Mouse (Mus musculus): ENCODE data around the gene Olfr70. TPM values are rescaled to one million over a fixed set of nuclear protein-coding genes. Genes with fewer than 3 reads are reported as not detected.
A peak's percentile ranks its signal among the peaks of the same experiment; 100 is the strongest.

The Olfr70 gene
- polyA plus RNA-seq, 1 experiment: not detected

GRCm38 (mm10) chr4:43703851-43704250 lies 3.2 kb upstream of the Olfr70 start:
- H3K27me3 ChIP-seq (ENCODE audit: control insufficient read depth, insufficient read depth, insufficient read length): peaks cover 67% of the 10 kb centered on the region
- H3ac ChIP-seq (ENCODE audit: control insufficient read depth, insufficient read length): no peak overlapping the region
- no peak overlapping the region for H3K4me3 ChIP-seq
- H3K4me2 ChIP-seq (ENCODE audit: low read depth): no peak overlapping the region
- TF ChIP-seq TCF12 (IDR thresholded peaks at IDR 0.05; ENCODE audit: insufficient read depth, poor library complexity, severe bottlenecking): no peak
- no peak for TF ChIP-seq SRF (IDR thresholded peaks at IDR 0.05; ENCODE audit: control insufficient read depth, insufficient read length, low read depth)
- no peak for TF ChIP-seq REST (IDR thresholded peaks at IDR 0.05; ENCODE audit: insufficient read depth, insufficient read length)
- no peak for TF ChIP-seq E2F4 (IDR thresholded peaks at IDR 0.05; ENCODE audit: insufficient read depth)
- no peak for TF ChIP-seq USF1 (IDR thresholded peaks at IDR 0.05; ENCODE audit: low read depth)
- TF ChIP-seq POLR2AphosphoS2 (IDR thresholded peaks at IDR 0.05; ENCODE audit: insufficient read length, low read depth): no peak
- TF ChIP-seq MYOD1 (IDR thresholded peaks at IDR 0.05; ENCODE audit: control insufficient read depth in 1 of 3, insufficient read length in 2 of 3, low read depth in 2 of 3): no peak
- TF ChIP-seq MAX (IDR thresholded peaks at IDR 0.05; ENCODE audit: low read depth): no peak
- TF ChIP-seq CEBPB (IDR thresholded peaks at IDR 0.05; ENCODE audit: insufficient read depth, poor library complexity, severe bottlenecking): no peak
- no peak for TF ChIP-seq MYOG (IDR thresholded peaks at IDR 0.05; ENCODE audit: control insufficient read depth in 1 of 3, insufficient read depth in 1 of 3, insufficient read length in 2 of 3, low read depth in 2 of 3)
- no peak for TF ChIP-seq TCF3 (IDR thresholded peaks at IDR 0.05; ENCODE audit: insufficient read length, low read depth)
- TF ChIP-seq POLR2A (IDR thresholded peaks at IDR 0.05; ENCODE audit: insufficient read length, low read depth): no peak
- no peaks in the 10 kb centered on the region for H3K36me3 ChIP-seq (ENCODE audit: control insufficient read depth, insufficient read depth)
- no peaks in the 10 kb centered on the region for H3K79me2 ChIP-seq (ENCODE audit: control insufficient read depth, insufficient read depth)

DNA sequence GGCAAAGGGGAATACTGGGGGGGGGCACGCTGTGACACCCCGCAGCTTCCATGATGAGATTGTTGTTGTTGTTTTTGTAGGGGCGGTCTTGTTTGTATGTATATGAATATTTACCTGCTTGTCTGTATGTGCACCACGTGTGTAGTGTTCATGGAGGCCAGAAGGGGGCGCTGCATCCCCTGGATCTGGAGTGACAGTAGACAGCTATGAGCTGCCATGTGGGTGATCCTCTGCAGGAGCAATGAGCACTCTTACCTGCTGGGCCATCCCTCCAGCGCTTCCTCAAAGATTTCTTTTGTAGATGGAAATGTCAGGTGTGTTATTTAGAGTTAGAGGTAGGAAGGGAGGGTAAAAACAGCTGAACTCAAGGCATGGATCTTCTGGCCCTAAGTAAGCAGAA lies 2.8 kb upstream of the Olfr70 start:
- peaks cover 63% of the 10 kb centered on the region for H3K27me3 ChIP-seq (ENCODE audit: control insufficient read depth, insufficient read depth, insufficient read length)
- no peaks in the 10 kb centered on the region for H3K79me2 ChIP-seq (ENCODE audit: control insufficient read depth, insufficient read depth)
- H3K4me3 ChIP-seq: no peak overlapping the region
- no peaks in the 10 kb centered on the region for H3K36me3 ChIP-seq (ENCODE audit: control insufficient read depth, insufficient read depth)
- no peak overlapping the region for H3ac ChIP-seq (ENCODE audit: control insufficient read depth, insufficient read length)
- H3K4me2 ChIP-seq (ENCODE audit: low read depth): no peak overlapping the region
- no peak for TF ChIP-seq MYOG (IDR thresholded peaks at IDR 0.05; ENCODE audit: control insufficient read depth in 1 of 3, insufficient read depth in 1 of 3, insufficient read length in 2 of 3, low read depth in 2 of 3)

DNA sequence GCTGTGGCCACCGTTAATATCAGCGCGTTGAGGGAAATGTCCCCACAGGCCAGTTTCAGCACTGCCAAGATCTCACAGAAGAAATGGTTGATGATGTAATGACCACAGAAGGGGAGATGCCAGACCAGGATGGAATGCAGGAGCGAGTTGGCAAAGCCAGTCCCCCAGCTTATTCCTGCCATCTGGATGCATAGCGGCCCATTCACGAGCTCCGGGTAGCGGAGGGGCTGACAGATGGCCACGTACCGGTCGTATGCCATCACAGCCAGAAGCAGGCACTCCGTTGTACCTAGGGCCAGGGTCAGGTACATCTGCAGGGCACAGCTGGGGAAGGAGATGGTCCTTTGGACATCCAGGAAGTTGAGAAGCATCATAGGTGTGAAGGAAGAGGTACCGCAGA lies 4.0 kb downstream of the Olfr70 start:
- TF ChIP-seq MAX (IDR thresholded peaks at IDR 0.05; ENCODE audit: low read depth): no peak
- peak in 1 of 3 experiments; percentile 43 for TF ChIP-seq MYOD1 (IDR thresholded peaks at IDR 0.05; ENCODE audit: control insufficient read depth in 1 of 3, insufficient read length in 2 of 3, low read depth in 2 of 3)
- peak in 1 of 3 experiments; percentile 23 for TF ChIP-seq MYOG (IDR thresholded peaks at IDR 0.05; ENCODE audit: control insufficient read depth in 1 of 3, insufficient read depth in 1 of 3, insufficient read length in 2 of 3, low read depth in 2 of 3)
- Histone ChIP-seq H3ac (ENCODE audit: control insufficient read depth, insufficient read length) (no peak overlapping the region), H3K36me3 (ENCODE audit: control insufficient read depth, insufficient read depth) (no peaks in the 10 kb centered on the region), H3K4me3 (no peak overlapping the region), H3K27me3 (ENCODE audit: control insufficient read depth, insufficient read depth, insufficient read length) (peaks cover 8% of the 10 kb centered on the region), H3K79me2 (ENCODE audit: control insufficient read depth, insufficient read depth) (no peaks in the 10 kb centered on the region), H3K4me2 (ENCODE audit: low read depth) (no peak overlapping the region)

- Histone ChIP-seq H3K4me3 (no peak overlapping the region), H3K79me2 (ENCODE audit: control insufficient read depth, insufficient read depth) (no peaks in the 10 kb centered on the region), H3K27me3 (ENCODE audit: control insufficient read depth, insufficient read depth, insufficient read length) (peaks cover 6% of the 10 kb centered on the region), H3K4me2 (ENCODE audit: low read depth) (no peak overlapping the region), H3ac (ENCODE audit: control insufficient read depth, insufficient read length) (no peak overlapping the region), H3K36me3 (ENCODE audit: control insufficient read depth, insufficient read depth) (no peaks in the 10 kb centered on the region)
- TF ChIP-seq SRF (IDR thresholded peaks at IDR 0.05; ENCODE audit: control insufficient read depth, insufficient read length, low read depth): no peak
- no peak for TF ChIP-seq CEBPB (IDR thresholded peaks at IDR 0.05; ENCODE audit: insufficient read depth, poor library complexity, severe bottlenecking)
- TF ChIP-seq TCF3 (IDR thresholded peaks at IDR 0.05; ENCODE audit: insufficient read length, low read depth): no peak
- no peak for TF ChIP-seq REST (IDR thresholded peaks at IDR 0.05; ENCODE audit: insufficient read depth, insufficient read length)
- no peak for TF ChIP-seq POLR2A (IDR thresholded peaks at IDR 0.05; ENCODE audit: insufficient read length, low read depth)
- TF ChIP-seq POLR2AphosphoS2 (IDR thresholded peaks at IDR 0.05; ENCODE audit: insufficient read length, low read depth): no peak
- no peak for TF ChIP-seq MYOG (IDR thresholded peaks at IDR 0.05; ENCODE audit: control insufficient read depth in 1 of 3, insufficient read depth in 1 of 3, insufficient read length in 2 of 3, low read depth in 2 of 3)
- no peak for TF ChIP-seq E2F4 (IDR thresholded peaks at IDR 0.05; ENCODE audit: insufficient read depth)
- TF ChIP-seq MYOD1 (IDR thresholded peaks at IDR 0.05; ENCODE audit: control insufficient read depth in 1 of 3, insufficient read length in 2 of 3, low read depth in 2 of 3): no peak
- TF ChIP-seq USF1 (IDR thresholded peaks at IDR 0.05; ENCODE audit: low read depth): no peak
- TF ChIP-seq MAX (IDR thresholded peaks at IDR 0.05; ENCODE audit: low read depth): no peak
- no peak for TF ChIP-seq TCF12 (IDR thresholded peaks at IDR 0.05; ENCODE audit: insufficient read depth, poor library complexity, severe bottlenecking)
These were observed 5.3 kb downstream of the Olfr70 start for GRCm38 (mm10) chr4:43695249-43695671.

DNA sequence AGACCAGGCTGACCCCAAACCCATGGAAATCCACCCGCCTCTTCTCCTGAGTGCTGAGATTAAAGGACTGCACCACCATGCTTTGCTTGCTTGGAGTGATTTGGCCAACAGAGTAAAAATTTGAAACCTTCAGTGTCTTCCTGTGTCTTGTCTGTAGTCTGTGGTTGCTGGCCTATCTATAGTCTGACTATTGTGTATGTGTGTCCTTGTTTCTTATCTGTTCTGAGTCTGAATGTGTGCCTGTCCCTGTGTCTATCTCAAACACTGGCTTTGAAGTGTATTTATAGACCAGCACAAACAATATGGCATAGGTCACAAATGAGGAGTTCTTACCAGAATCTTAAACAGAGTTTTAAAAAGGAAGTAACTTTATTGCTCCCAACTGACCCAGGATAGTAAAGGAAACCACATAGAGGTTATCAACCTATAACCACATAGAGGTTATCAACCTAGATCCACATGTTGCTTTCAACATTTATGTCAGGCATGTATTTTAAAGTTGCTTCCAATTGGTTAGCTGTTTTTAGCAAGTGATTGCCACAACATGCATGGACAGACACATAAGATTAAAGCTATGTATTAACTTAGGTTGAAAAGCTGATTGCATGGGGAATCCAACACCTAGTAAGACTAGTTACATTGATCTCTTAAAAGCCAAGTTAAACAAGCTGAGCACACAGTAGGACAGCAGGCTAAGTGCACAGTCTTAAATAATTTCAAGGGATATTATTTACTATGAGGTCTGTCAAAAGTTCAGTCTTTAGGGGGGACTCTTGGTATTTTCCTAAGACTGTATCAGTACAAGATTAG lies 6.0 kb downstream of the Olfr70 start:
- no peak for TF ChIP-seq USF1 (IDR thresholded peaks at IDR 0.05; ENCODE audit: low read depth)
- TF ChIP-seq TCF3 (IDR thresholded peaks at IDR 0.05; ENCODE audit: insufficient read length, low read depth): no peak
- no peak for TF ChIP-seq MYOD1 (IDR thresholded peaks at IDR 0.05; ENCODE audit: control insufficient read depth in 1 of 3, insufficient read length in 2 of 3, low read depth in 2 of 3)
- TF ChIP-seq POLR2AphosphoS2 (IDR thresholded peaks at IDR 0.05; ENCODE audit: insufficient read length, low read depth): no peak
- no peak for TF ChIP-seq SRF (IDR thresholded peaks at IDR 0.05; ENCODE audit: control insufficient read depth, insufficient read length, low read depth)
- TF ChIP-seq MYOG (IDR thresholded peaks at IDR 0.05; ENCODE audit: control insufficient read depth in 1 of 3, insufficient read depth in 1 of 3, insufficient read length in 2 of 3, low read depth in 2 of 3): no peak
- no peak for TF ChIP-seq REST (IDR thresholded peaks at IDR 0.05; ENCODE audit: insufficient read depth, insufficient read length)
- no peak for TF ChIP-seq E2F4 (IDR thresholded peaks at IDR 0.05; ENCODE audit: insufficient read depth)
- no peak for TF ChIP-seq MAX (IDR thresholded peaks at IDR 0.05; ENCODE audit: low read depth)
- TF ChIP-seq POLR2A (IDR thresholded peaks at IDR 0.05; ENCODE audit: insufficient read length, low read depth): no peak
- TF ChIP-seq TCF12 (IDR thresholded peaks at IDR 0.05; ENCODE audit: insufficient read depth, poor library complexity, severe bottlenecking): no peak
- TF ChIP-seq CEBPB (IDR thresholded peaks at IDR 0.05; ENCODE audit: insufficient read depth, poor library complexity, severe bottlenecking): no peak
- H3ac ChIP-seq (ENCODE audit: control insufficient read depth, insufficient read length): no peak overlapping the region
- no peak overlapping the region for H3K4me3 ChIP-seq

More for the DNA sequence above, 6.0 kb downstream of the Olfr70 start:
- no peaks in the 10 kb centered on the region for H3K79me2 ChIP-seq (ENCODE audit: control insufficient read depth, insufficient read depth)
- H3K4me2 ChIP-seq (ENCODE audit: low read depth): no peak overlapping the region
- no peaks in the 10 kb centered on the region for H3K36me3 ChIP-seq (ENCODE audit: control insufficient read depth, insufficient read depth)
- H3K27me3 ChIP-seq (ENCODE audit: control insufficient read depth, insufficient read depth, insufficient read length): peaks cover 12% of the 10 kb centered on the region
